Mouse (Mus musculus): ENCODE data around the gene Med25.

Med25 gene

DNA sequence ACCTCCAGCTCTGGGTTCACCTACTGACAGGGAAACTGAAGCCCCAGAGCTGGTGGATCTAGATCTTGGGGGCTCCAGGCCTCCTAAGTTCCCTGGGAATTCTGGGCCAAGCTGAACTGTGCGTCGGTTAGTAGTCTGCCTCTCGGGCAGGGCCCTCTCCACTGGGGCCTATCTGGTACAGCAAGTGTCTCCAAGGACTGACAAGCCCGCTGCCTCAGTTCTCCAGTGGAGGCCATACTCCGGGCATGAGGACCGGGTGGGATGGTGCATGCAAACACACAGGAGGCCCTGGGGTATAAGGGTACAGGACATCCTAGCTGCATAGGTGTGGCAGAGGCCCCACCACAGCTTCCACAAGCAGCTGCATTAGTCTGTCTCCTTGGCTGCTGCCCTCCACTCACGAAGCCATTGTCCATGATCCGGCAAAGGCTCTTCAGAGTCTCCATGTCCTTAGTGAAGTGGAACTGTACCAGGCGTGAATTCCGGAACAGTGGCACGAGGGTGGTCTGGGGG, 28.5 kb downstream of the Med25 start:
- DNase-seq (ENCODE audit: low read depth, low spot score): no peak

DNA sequence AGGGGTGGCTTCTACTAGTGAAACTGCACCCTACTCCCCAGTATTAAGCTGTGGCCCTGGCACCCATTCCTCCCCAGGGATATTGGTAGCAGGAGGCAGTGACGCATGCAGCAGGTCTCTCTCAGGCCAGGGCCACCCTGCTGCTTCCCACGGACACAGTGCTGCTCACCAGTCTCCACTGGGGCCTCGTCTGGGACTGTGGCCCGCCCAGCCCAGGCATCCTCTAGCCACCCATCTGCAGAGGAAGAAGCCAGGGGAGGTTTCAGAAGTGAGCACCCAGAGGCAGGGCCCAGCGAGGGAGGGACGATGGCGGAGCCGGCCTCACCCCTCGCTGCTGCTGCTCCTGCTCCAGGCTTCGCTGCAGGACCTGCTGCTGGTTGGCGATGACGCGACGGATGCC, 29.3 kb downstream of the Med25 start:
- no peak for DNase-seq (ENCODE audit: low read depth, low spot score)

DNA sequence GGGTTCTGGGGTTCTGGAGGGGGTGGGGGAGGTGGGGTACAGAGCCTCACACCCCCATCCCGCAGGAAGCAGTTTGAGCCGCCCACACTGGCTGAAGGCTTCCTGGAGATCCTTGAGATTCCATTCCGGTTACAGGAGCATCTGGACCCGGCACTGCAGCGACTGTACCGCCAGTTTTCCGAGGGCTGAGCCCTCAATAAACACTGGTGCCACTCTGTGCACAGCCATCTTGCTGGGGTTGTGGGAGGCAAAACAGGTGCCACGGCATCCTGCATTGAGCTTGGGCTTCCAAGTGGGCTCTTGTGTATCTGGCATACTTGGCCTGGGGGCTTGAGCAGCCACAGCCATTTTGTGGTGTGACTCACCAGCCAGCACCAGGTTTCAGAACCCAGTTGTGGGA, 30.1 kb downstream of the Med25 start:
- DNase-seq (ENCODE audit: low read depth, low spot score): no peak

DNA sequence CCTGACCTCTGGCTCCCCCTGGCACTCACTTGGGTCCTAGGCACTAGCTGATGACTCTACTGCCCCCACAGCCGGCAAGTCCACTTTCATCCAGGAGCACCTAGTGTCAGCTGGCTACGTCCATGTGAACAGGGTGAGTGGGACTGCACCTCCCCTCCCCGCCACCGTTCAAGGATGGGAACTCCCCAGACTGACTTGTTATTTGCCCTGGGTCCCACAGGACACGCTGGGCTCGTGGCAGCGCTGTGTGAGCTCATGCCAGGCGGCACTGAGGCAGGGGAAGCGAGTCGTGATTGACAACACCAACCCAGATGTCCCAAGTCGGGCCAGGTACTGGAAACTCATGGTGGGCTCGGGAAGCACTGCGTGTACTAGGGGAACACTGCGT, 31.1 kb downstream of the Med25 start:
- DNase-seq (ENCODE audit: low read depth, low spot score): no peak

DNA sequence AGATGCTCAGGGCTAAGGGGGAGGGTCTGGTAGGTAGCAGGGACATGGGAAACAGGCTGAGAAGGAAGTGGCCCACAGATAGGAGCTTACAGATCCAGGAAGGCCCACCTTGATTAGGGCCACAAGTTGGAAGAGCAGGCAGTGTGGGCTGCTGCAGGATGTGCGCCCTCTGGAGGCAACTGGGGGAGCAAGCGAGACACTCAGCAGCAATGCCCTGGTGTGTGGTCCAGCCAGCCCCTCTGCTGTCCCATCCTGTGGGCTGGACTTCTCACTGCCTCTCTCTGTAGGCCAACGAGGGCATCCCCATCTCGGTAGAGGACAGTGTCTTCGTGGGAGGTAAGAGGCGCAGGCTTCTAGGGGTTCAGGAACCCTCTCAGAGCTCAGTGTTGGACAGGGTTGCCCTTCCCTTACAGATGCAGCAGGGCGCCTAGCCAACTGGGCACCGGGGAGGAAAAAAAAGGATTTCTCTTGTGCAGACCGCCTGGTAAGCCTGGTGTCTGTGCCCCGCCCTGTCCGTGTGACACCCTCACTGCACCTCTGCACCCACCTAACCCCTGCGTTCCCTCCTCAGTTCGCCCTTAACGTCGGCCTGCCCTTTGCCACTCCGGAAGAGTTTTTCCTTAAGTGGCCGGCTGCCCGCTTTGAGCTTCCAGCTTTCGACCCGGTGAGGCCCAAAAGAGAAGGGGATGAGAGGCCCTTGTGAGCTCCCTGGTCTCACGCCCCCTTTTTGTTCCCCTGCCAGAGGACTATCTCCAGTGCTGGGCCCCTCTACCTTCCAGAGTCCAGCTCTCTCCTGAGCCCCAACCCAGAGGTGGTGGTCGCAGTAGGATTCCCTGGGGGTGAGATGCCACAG, 31.7 kb downstream of the Med25 start:
- DNase-seq (ENCODE audit: low read depth, low spot score): peak; percentile 83

DNA sequence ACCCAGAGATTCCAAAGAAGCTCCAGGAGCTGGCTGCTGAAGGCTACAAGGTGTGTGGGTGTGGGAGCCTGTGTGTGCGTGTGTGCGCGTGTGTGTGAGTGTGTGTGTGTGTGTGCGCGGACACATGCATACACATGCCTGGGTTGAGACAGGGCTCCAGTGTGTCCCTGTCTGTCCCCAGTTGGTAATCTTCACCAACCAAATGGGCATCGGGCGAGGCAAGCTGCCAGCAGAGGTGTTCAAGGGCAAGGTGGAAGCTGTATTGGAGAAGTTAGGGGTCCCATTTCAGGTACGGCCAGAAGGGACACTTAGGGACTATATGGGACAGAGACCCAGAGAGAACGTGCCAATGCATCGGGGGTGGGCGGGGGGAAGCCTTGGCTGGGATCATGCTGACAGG, 32.6 kb downstream of the Med25 start:
- no peak for DNase-seq (ENCODE audit: low read depth, low spot score)

DNA sequence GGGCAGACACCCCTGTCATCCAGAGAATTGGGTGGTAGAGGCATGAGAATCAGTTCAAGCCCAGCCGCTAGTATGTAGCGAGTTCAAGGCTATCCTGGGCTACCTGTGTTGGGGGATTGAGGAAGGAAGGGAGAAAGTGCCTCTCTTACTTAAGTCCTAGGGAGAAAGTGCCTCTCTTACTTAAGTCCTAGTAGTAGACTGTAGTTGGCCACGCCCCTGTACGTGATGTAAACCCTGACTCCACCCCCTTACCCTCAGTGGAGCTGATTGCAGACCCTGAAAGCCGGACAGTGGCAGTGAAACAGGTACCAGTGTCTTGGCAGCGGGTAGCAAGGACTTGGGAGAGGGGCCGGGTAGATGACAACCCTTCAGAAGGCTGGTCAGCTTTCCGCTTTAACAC, 34.6 kb downstream of the Med25 start:
- no peak for DNase-seq (ENCODE audit: low read depth, low spot score)

DNA sequence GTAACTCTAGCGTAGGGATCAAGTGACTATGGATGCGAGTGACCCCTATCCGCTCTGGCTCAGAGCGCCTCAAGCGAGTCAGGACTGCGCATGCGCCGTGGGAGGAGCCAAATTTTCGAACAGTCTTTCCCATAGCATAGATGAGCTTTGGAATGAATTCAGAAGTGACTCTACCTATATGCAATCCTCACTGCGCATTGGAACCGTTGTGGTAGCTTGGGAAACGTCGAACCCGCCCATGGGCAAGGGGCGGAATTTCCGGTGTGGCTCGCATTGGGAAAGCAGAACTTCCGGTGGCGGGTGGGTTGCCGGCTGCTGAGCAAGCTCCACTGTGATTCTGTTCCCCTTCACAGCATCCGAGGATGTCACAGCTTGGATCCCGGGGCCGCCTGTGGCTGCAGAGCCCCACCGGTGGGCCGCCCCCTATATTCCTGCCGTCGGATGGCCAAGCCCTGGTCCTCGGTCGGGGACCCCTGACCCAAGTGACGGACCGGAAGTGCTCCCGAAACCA, 35.4 kb downstream of the Med25 start, which contains the start of gene Pnkp:
Gene Pnkp (plus strand): TSS at position 98 of the 511 bp plus-strand sequence.
- DNase-seq (ENCODE audit: low read depth, low spot score): peak; percentile 89

DNA sequence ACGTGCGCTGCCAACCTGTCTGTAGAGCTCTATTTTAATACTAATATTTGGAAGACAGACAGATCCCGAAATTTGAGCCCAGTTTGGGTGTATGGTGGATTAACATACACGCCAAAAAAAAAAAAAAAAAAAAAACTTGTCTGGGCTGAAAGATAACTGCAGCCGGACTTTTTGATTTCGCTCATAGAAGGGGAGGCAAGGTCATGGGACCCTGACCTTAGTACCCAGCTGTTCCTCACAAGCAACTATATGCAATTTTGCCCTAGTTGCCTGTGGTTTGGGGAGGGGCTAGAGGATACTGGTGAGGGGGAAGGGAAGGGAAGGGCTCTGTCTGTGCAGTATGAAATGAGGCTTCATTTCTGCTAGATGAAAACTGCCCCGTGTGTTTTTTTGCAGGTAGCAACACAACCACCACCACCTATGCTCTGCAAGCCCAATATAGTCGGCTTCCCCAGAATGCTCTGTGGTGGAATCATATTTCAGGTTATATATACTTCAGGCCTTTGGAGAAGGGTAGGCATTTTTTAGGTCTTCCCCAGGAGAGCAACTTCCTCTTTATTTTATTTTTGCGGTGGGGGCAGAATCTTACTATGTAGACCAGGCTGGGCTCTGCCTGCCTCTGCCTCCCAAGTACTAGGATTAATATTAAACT, 36.1 kb downstream of the Med25 start:
- DNase-seq (ENCODE audit: low read depth, low spot score): no peak

DNA sequence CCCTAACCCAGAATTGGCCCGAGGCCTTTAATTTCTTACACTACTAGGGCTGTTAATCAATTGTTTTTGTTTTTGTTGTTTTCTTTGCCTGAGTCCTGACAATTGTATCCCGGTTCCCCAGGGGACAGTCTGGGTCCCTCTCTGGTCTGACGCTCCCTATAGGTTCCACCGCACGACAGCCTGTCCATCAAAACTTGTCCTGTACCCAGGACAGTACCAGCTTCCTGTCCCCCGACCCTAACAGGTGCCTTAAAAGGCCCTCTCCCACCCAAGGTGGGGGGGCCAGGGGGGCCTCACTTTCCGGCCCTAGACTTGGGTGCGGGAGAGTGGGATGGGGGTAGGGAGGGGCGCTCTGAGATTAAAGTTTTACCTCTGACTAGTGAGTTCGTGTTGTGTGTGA, 37.5 kb downstream of the Med25 start:
- DNase-seq (ENCODE audit: low read depth, low spot score): no peak

DNA sequence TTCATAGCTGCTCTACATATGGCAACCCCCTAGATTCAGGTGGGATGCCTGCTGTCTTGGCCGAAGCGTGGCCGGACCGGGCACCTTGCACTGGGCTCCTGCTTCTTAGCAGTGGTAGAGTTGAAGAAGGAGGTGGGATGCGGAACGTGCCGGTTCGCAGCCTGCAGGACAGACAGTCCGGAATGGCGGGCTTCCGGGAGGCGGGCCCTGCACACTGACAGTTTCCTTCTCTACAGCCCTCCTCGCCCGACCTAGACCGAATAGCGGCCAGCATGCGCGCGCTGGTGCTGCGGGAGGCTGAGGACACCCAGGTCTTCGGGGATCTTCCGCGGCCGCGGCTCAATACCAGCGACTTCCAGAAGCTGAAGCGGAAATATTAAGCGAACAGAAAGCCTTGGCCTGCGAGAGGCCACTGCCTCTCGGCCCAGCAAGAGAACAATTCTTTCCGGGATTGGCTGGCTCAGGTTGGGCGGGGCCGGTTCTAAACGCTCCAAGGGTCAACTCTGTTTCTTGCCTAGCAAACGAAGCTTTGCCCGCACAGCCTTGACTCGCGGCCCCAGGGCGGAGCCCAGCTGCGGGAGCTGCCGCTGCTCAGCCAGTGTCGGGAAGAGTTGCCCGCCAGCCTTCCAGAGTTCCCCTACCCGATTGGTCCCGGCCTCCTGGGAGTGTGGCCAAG, 38.0 kb downstream of the Med25 start:
- DNase-seq (ENCODE audit: low read depth, low spot score): peak; percentile 72

DNA sequence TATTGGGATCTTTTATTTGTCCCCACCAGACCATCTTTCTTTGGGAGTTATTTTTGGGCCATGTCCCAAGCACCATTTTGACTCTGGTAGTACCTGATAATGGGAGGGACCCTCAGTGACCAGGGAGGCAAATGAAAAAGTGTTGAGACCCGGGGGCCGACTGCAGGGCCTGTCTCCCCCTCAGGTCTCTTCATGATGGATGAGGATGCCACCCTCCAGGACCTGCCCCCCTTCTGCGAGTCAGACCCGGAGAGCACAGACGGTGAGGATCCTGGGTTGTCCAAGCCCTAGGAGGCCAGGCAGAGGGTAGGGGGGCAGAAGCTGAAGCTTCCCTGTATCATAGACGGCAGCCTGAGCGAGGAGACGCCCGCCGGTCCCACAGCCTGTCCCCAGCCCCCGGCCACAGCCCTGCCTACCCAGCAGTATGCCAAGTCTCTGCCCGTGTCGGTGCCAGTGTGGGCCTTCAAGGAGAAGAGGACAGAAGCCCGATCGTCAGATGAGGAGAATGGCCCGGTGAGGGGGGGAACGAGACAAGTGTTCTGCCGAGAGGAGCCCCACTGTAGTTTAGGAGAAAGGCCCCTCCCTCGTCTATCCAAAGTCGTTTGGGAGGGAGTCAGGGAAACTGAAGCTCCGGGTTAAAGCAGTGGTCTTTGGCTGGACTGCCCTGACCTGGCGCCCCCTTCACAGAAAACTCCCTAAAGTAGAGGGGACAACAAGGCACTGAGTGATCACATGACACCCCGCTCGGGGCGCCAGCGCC, 38.7 kb downstream of the Med25 start:
- no peak for DNase-seq (ENCODE audit: low read depth, low spot score)

DNA sequence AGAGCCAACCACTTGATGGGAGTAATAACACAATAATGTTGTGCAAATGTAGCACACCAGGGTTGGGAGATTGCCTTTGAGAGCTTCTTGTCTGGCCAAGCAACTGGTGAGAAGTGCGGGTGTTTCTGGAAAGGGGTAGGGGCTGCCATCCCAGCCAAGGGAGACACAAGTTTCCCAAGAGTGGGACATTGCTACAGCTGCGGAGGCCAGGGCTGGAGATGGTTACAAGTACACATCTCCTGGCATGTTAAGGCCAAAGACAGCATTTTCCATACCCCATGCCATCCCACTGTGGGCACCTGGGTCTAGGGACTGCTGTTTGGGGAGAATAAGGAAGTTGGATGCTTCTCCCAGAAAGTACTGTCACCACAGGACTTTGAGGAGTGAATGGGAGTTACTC, 39.4 kb downstream of the Med25 start:
- no peak for DNase-seq (ENCODE audit: low read depth, low spot score)

DNA sequence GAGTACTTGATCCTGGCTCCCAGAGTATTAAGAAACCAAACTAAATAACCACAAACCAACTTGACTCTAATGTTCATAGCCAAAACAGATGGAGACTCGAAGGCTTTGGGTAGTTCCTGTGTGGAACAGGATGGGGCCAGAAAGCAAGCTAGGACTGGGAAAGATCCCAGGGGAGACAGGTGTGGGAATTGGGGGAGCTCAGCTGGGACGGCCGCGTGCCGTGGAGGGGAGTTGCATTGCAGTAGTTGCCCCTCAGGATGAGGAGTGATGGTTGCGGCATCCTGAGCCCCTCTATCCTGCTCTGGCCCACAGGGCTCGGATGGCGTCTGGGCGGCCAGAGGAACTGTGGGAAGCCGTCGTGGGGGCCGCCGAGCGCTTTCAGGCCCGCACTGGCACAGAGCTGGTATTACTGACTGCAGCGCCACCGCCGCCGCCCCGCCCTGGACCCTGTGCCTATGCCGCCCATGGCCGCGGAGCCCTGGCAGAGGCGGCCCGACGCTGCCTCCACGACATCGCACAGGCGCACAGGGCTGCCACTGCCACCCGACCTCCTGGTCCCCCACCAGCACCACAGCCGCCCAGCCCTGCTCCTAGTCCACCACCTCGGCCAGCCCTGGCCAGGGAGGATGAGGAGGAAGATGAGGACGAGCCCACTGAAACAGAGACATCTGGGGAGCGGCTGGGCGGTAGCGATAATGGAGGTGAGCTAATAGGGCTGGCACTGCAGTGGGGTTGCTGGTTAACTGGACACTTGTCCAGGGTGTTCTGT, 40.1 kb downstream of the Med25 start:
- DNase-seq (ENCODE audit: low read depth, low spot score): no peak

DNA sequence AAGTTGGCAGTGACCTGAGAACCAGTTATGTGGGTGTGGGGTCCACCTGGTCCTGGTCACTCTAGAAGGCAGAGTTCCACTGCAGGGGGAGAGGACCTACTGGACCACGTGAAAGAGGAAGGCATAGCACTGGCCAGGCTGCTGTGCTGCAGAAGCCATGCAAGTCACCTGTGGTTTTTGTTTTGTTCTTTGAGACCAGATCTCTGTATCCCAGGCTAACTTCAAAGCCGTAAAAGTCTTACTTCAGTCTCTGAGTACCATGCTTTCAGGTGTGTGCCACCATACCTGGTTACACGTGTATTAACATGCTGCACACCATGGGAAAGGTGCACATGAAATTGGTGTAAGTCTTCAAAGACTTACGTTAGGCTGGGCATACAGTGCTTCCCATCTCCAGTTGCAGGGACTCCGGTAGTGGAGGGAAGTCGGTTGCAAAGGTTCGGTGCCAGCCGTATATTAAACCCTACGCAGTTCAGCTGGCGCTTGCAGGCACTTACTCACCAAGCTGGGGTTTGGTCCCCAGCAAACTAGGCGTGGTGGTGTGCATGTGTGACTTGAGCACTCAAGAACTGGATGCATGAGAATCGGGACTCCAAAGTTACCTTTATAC, 40.8 kb downstream of the Med25 start:
- DNase-seq (ENCODE audit: low read depth, low spot score): no peak

DNA sequence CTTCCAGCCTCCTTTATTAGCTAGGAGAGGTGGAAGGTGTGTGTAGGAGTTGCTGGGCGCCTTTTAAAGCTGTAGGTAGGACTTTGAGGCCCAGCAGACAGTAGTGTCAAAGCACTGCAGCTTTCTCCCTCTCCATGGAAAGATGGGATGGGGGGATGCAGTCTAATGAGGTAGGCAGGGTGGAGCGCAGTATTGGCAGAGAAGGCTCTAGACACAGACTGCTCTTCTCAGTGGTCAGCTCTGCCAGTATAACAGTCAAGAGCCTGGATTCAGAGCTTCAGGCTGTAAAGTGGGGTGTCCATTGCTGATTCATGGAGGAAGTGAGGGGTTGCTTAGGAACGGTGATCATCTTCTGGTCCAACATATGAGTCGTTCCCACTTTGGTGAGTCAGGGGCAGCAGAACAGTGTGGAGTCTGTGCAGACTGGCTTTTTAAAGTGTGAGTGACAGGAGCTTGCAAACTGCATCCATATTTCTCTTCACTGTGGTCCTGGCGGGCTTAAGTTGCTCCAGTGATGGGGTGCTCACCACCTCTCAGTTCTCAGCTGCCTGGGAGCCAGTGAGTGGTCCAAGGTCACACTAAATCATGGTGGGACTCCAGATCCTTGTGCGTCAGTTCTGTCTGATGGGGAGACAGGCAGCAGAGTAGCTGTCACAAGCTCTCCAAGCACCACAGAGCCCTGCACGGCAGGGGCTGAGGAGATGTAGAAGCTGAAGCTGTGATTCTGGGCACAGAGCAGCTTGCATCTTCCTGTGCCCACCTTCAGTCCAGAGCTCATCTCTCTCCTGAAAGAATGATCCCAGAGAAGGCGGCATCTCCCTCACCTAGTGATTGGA, 41.5 kb downstream of the Med25 start:
- DNase-seq (ENCODE audit: low read depth, low spot score): no peak

DNA sequence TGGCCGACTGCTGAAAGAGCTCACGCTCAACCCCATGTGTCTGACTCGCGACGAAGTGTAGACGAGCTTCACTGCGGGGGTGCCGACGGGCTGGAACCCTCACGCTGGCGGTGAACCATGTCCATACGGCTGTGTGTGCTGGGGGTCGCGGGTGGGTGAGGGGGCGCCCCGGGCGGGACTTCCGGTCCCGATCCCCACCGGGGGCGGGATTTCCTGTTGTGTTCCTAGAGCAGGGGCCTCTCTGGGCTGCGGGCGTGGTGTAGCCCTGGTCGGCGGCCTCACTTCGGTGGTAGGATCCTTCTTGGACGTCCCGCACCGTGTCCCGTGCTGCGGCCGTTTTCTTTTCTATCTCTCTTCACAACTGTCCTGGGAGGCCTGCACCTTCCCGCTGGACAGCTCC, 42.4 kb downstream of the Med25 start:
- peak; percentile 84 for DNase-seq (ENCODE audit: low read depth, low spot score)

DNA sequence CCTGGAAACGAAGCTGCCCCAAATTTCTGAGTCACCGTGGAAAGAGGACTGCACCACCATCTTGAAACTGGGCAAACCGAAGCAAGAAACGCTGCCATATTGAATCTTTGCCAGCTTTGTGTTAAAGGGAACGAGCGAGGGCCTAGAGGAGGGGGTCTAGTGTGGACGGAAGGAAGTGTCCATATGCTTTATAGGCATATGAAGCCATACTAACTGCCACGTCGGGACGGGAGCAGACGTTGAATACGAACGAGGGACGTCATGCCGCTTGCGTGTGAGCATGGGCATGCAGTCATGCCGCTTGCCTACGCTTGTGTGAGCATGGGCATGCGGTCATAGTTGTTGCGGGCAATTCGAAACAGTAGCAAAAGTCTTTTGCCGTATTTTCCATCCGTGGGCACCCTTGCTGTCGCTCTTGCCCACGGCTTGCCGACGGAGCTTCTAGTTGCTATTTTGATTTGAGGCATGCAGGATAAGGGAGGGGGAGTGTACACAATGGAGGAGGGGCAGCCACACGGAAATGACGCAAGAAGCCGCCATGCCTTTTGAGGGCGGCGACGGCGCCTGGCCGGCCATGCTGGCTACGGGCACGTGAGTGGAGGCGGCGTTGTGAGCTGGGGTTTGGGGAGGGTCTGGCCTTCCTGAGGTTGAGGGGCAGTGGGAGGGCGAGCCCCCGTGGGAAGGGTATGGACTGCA, 42.9 kb downstream of the Med25 start:
- peak; percentile 91 for DNase-seq (ENCODE audit: low read depth, low spot score)
